Mouse (Mus musculus): Measurements from ENCODE around the gene Nwd2. TPM values are rescaled to one million over a fixed set of nuclear protein-coding genes. Genes with fewer than 3 reads are reported as not detected.
A peak's percentile ranks its signal among the peaks of the same experiment; 100 is the strongest.

Nwd2 gene
- polyA plus RNA-seq, 1 experiment from 2014 or later = 21.8 TPM

GRCm38 (mm10) chr5:63649533-63650464, 897 bp downstream of the Nwd2 start:
- H3K4me2 ChIP-seq (replicated peaks) = peak overlapping the region; percentile 99
- H3K9me3 ChIP-seq (ENCODE audit: control insufficient read depth, low read length) = no peaks in the 10 kb centered on the region
- H3K27ac ChIP-seq = peak overlapping the region; percentile 52
- no peak for DNase-seq (ENCODE audit: low spot score)
- under 1% methylated on average over 83 of the region's 83 CpGs for WGBS
- H3K4me3 ChIP-seq (replicated peaks; ENCODE audit: low read length) = peak overlapping the region; percentile 80
- H3K36me3 ChIP-seq (replicated peaks; ENCODE audit: control insufficient read depth, insufficient read depth) = no peaks in the 10 kb centered on the region
- peak; percentile 73 for ATAC-seq (ENCODE audit: low FRiP score)
- H3K4me1 ChIP-seq (replicated peaks; ENCODE audit: control insufficient read depth, insufficient read depth, low read length) = no peaks in the 10 kb centered on the region
- H3K27me3 ChIP-seq (ENCODE audit: control insufficient read depth, insufficient read depth, low read length) = peaks cover 9% of the 10 kb centered on the region
- H3K9ac ChIP-seq = peak overlapping the region; percentile 84

- Histone ChIP-seq H3K27me3 (ENCODE audit: control insufficient read depth, insufficient read depth, low read length) (peaks cover 9% of the 10 kb centered on the region), H3K27ac (no peak overlapping the region), H3K36me3 (replicated peaks; ENCODE audit: control insufficient read depth, insufficient read depth) (peaks cover 3% of the 10 kb centered on the region; the same call in 1 of the 2 replicates), H3K9ac (no peak overlapping the region), H3K4me1 (replicated peaks; ENCODE audit: control insufficient read depth, insufficient read depth, low read length) (no peaks in the 10 kb centered on the region), H3K4me3 (replicated peaks; ENCODE audit: low read length) (peak overlapping the region; percentile 80), H3K9me3 (ENCODE audit: control insufficient read depth, low read length) (no peaks in the 10 kb centered on the region), H3K4me2 (replicated peaks) (peak overlapping the region; percentile 99)
- ATAC-seq (ENCODE audit: low FRiP score) (no peak), DNase-seq (ENCODE audit: low spot score) (no peak)
Observed at GRCm38 (mm10) chr5:63651813-63652212, 2.9 kb downstream of the Nwd2 start.

GRCm38 (mm10) chr5:63652705-63653104, 3.8 kb downstream of the Nwd2 start:
- Histone ChIP-seq H3K27ac (no peak overlapping the region), H3K9me3 (ENCODE audit: control insufficient read depth, low read length) (no peaks in the 10 kb centered on the region), H3K4me3 (replicated peaks; ENCODE audit: low read length) (no peak overlapping the region), H3K4me1 (replicated peaks; ENCODE audit: control insufficient read depth, insufficient read depth, low read length) (no peaks in the 10 kb centered on the region), H3K9ac (no peak overlapping the region), H3K36me3 (replicated peaks; ENCODE audit: control insufficient read depth, insufficient read depth) (peaks cover 3% of the 10 kb centered on the region; the same call in 1 of the 2 replicates), H3K27me3 (ENCODE audit: control insufficient read depth, insufficient read depth, low read length) (peaks cover 9% of the 10 kb centered on the region), H3K4me2 (replicated peaks) (peak overlapping the region; percentile 99)
- DNase-seq (ENCODE audit: low spot score) (no peak), ATAC-seq (ENCODE audit: low FRiP score) (no peak)
- WGBS = 85% methylated on average over 2 of the region's 2 CpGs

GRCm38 (mm10) chr5:63666884-63667283, 18.0 kb downstream of the Nwd2 start:
- Histone ChIP-seq H3K9ac (no peak overlapping the region), H3K36me3 (replicated peaks; ENCODE audit: control insufficient read depth, insufficient read depth) (no peaks in the 10 kb centered on the region), H3K4me2 (replicated peaks) (no peak overlapping the region), H3K27me3 (ENCODE audit: control insufficient read depth, insufficient read depth, low read length) (no peaks in the 10 kb centered on the region), H3K4me1 (replicated peaks; ENCODE audit: control insufficient read depth, insufficient read depth, low read length) (no peaks in the 10 kb centered on the region), H3K27ac (no peak overlapping the region), H3K4me3 (replicated peaks; ENCODE audit: low read length) (no peak overlapping the region), H3K9me3 (ENCODE audit: control insufficient read depth, low read length) (no peaks in the 10 kb centered on the region)
- 93% methylated on average over 5 of the region's 5 CpGs for whole genome bisulfite sequencing
- ATAC-seq (ENCODE audit: low FRiP score) (no peak), DNase-seq (ENCODE audit: low spot score) (no peak)

GRCm38 (mm10) chr5:63675934-63676333, 27.0 kb downstream of the Nwd2 start:
- Histone ChIP-seq H3K4me1 (replicated peaks; ENCODE audit: control insufficient read depth, insufficient read depth, low read length) (no peaks in the 10 kb centered on the region), H3K36me3 (replicated peaks; ENCODE audit: control insufficient read depth, insufficient read depth) (no peaks in the 10 kb centered on the region), H3K27ac (no peak overlapping the region), H3K9me3 (ENCODE audit: control insufficient read depth, low read length) (no peaks in the 10 kb centered on the region), H3K27me3 (ENCODE audit: control insufficient read depth, insufficient read depth, low read length) (no peaks in the 10 kb centered on the region), H3K4me2 (replicated peaks) (no peak overlapping the region), H3K4me3 (replicated peaks; ENCODE audit: low read length) (no peak overlapping the region), H3K9ac (no peak overlapping the region)
- no peak for ATAC-seq (ENCODE audit: low FRiP score)
- 70% methylated on average over 2 of the region's 2 CpGs for WGBS
- no peak for DNase-seq (ENCODE audit: low spot score)

GRCm38 (mm10) chr5:63689084-63689483, 40.2 kb downstream of the Nwd2 start:
- ATAC-seq (ENCODE audit: low FRiP score) (no peak), DNase-seq (ENCODE audit: low spot score) (no peak)
- Histone ChIP-seq H3K4me2 (replicated peaks) (no peak overlapping the region), H3K4me3 (replicated peaks; ENCODE audit: low read length) (no peak overlapping the region), H3K9me3 (ENCODE audit: control insufficient read depth, low read length) (no peaks in the 10 kb centered on the region), H3K27ac (no peak overlapping the region), H3K4me1 (replicated peaks; ENCODE audit: control insufficient read depth, insufficient read depth, low read length) (no peaks in the 10 kb centered on the region), H3K27me3 (ENCODE audit: control insufficient read depth, insufficient read depth, low read length) (no peaks in the 10 kb centered on the region), H3K9ac (no peak overlapping the region), H3K36me3 (replicated peaks; ENCODE audit: control insufficient read depth, insufficient read depth) (no peaks in the 10 kb centered on the region)
- WGBS = 76% methylated on average over 1 of the region's 1 CpGs

- H3K4me1 ChIP-seq (replicated peaks; ENCODE audit: control insufficient read depth, insufficient read depth, low read length) = no peaks in the 10 kb centered on the region
- H3K9ac ChIP-seq = no peak overlapping the region
- peak overlapping the region; percentile 62; the same call in 1 of the 2 replicates for H3K27ac ChIP-seq
- no peaks in the 10 kb centered on the region for H3K27me3 ChIP-seq (ENCODE audit: control insufficient read depth, insufficient read depth, low read length)
- no peak overlapping the region for H3K4me2 ChIP-seq (replicated peaks)
- 59% methylated on average over 2 of the region's 2 CpGs for WGBS
- peak; percentile 82 for ATAC-seq (ENCODE audit: low FRiP score)
- no peak overlapping the region for H3K4me3 ChIP-seq (replicated peaks; ENCODE audit: low read length)
- H3K9me3 ChIP-seq (ENCODE audit: control insufficient read depth, low read length) = no peaks in the 10 kb centered on the region
- H3K36me3 ChIP-seq (replicated peaks; ENCODE audit: control insufficient read depth, insufficient read depth) = no peaks in the 10 kb centered on the region
- DNase-seq (ENCODE audit: low spot score) = no peak
Observed at GRCm38 (mm10) chr5:63696784-63697183, 47.9 kb downstream of the Nwd2 start.

- H3K9ac ChIP-seq = no peak overlapping the region
- H3K27me3 ChIP-seq (ENCODE audit: control insufficient read depth, insufficient read depth, low read length) = no peaks in the 10 kb centered on the region
- H3K27ac ChIP-seq = peak overlapping the region; percentile 62; the same call in 1 of the 2 replicates
- H3K9me3 ChIP-seq (ENCODE audit: control insufficient read depth, low read length) = no peaks in the 10 kb centered on the region
- no peak overlapping the region for H3K4me2 ChIP-seq (replicated peaks)
- H3K4me1 ChIP-seq (replicated peaks; ENCODE audit: control insufficient read depth, insufficient read depth, low read length) = no peaks in the 10 kb centered on the region
- H3K36me3 ChIP-seq (replicated peaks; ENCODE audit: control insufficient read depth, insufficient read depth) = no peaks in the 10 kb centered on the region
- no peak overlapping the region for H3K4me3 ChIP-seq (replicated peaks; ENCODE audit: low read length)
- peak; percentile 16; the same call in 1 of the 2 replicates for ATAC-seq (ENCODE audit: low FRiP score)
- 66% methylated on average over 5 of the region's 5 CpGs for WGBS
- no peak for DNase-seq (ENCODE audit: low spot score)
Observed at GRCm38 (mm10) chr5:63697196-63697595, 48.3 kb downstream of the Nwd2 start.

GRCm38 (mm10) chr5:63728955-63729354, 80.1 kb downstream of the Nwd2 start:
- H3K27me3 ChIP-seq (ENCODE audit: control insufficient read depth, insufficient read depth, low read length) = no peaks in the 10 kb centered on the region
- 69% methylated on average over 3 of the region's 3 CpGs for WGBS
- no peak for DNase-seq (ENCODE audit: low spot score)
- no peaks in the 10 kb centered on the region for H3K36me3 ChIP-seq (replicated peaks; ENCODE audit: control insufficient read depth, insufficient read depth)
- no peaks in the 10 kb centered on the region for H3K9me3 ChIP-seq (ENCODE audit: control insufficient read depth, low read length)
- no peak overlapping the region for H3K4me2 ChIP-seq (replicated peaks)
- no peaks in the 10 kb centered on the region for H3K4me1 ChIP-seq (replicated peaks; ENCODE audit: control insufficient read depth, insufficient read depth, low read length)
- ATAC-seq (ENCODE audit: low FRiP score) = no peak
- H3K4me3 ChIP-seq (replicated peaks; ENCODE audit: low read length) = no peak overlapping the region
- H3K9ac ChIP-seq = no peak overlapping the region
- no peak overlapping the region for H3K27ac ChIP-seq

Data from hindbrain, embryonic 14.5 days (tissue).